Comparison of ENCODE assay signal across 12 mouse cellular contexts in genomic region chr8:126681948-126682651, GRCm38 (mm10).
DNase-seq lines count a peak whose midpoint lies in the region; ATAC-seq and TF ChIP-seq lines count a peak whose summit lies in the region.
"Had no signal": no experiment of that assay in that cellular context is flagged by ENCODE, and none has a peak within 500 bp of the region (broad histone marks: within the 10 kb centered on the region; RNA-seq: fewer than 3 reads in every experiment).

No protein-coding gene starts in this region.

- H3K9me3 ChIP-seq in midbrain, embryonic 12.5 days, result no peaks in the 10 kb centered on the region
- H3K9me3 ChIP-seq in midbrain, embryonic 11.5 days (ENCODE audit: control insufficient read depth, low read length), result no peaks in the 10 kb centered on the region
- H3K9me3 ChIP-seq in heart, postnatal 0 days (replicated peaks; ENCODE audit: control insufficient read depth, low read length), result no peaks in the 10 kb centered on the region
- H3K9me3 ChIP-seq in midbrain, postnatal 0 days (ENCODE audit: low read length), result no peaks in the 10 kb centered on the region
- H3K9me3 ChIP-seq: neural tube, embryonic 13.5 days had no signal

- intact Hi-C loops in heart, postnatal 36 days (cut with DNase I), result loop anchor here (5.0 kb wide), 1 partner anchor 40 kb away; no protein-coding TSS in a partner anchor
- intact Hi-C loops in left cerebral cortex, adult 2 months (cut with DNase I), result no loop called here

- 24% methylated on average over 6 of the region's 6 CpGs for WGBS in midbrain, embryonic 12.5 days
- 20% methylated on average over 6 of the region's 6 CpGs for WGBS in midbrain, embryonic 11.5 days
- 51% methylated on average over 6 of the region's 6 CpGs for WGBS in heart, postnatal 0 days
- 27% methylated on average over 6 of the region's 6 CpGs for WGBS in midbrain, postnatal 0 days

- no peaks in the 10 kb centered on the region for H3K36me3 ChIP-seq in midbrain, embryonic 12.5 days
- no peaks in the 10 kb centered on the region for H3K36me3 ChIP-seq in midbrain, embryonic 11.5 days (ENCODE audit: control insufficient read depth, insufficient read depth, low read length)
- no peaks in the 10 kb centered on the region for H3K36me3 ChIP-seq in heart, postnatal 0 days (replicated peaks; ENCODE audit: control insufficient read depth, insufficient read depth, low read length)
- no peaks in the 10 kb centered on the region for H3K36me3 ChIP-seq in midbrain, postnatal 0 days (ENCODE audit: insufficient read depth, low read length)
- H3K36me3 ChIP-seq: neural tube, embryonic 13.5 days had no signal

- TF ChIP-seq EP300 in heart, postnatal 0 days (IDR thresholded peaks at IDR 0.05; ENCODE audit: low read depth), result no peak

- H3K27me3 ChIP-seq in midbrain, embryonic 12.5 days, result no peaks in the 10 kb centered on the region
- H3K27me3 ChIP-seq in midbrain, embryonic 11.5 days (ENCODE audit: control insufficient read depth, insufficient read depth, low read length), result no peaks in the 10 kb centered on the region
- no peaks in the 10 kb centered on the region for H3K27me3 ChIP-seq in heart, postnatal 0 days (ENCODE audit: control insufficient read depth, insufficient read depth, low read length)
- no peaks in the 10 kb centered on the region for H3K27me3 ChIP-seq in midbrain, postnatal 0 days (ENCODE audit: insufficient read depth, low read length)
- H3K27me3 ChIP-seq: neural tube, embryonic 13.5 days had no signal

- no peak overlapping the region for H3K9ac ChIP-seq in midbrain, embryonic 12.5 days (replicated peaks)
- no peak overlapping the region for H3K9ac ChIP-seq in midbrain, embryonic 11.5 days (ENCODE audit: low read length)
- no peak overlapping the region for H3K9ac ChIP-seq in heart, postnatal 0 days (replicated peaks; ENCODE audit: low read depth, low read length)
- H3K9ac ChIP-seq in midbrain, postnatal 0 days (replicated peaks; ENCODE audit: low read length, poor library complexity, severe bottlenecking), result no peak overlapping the region
- H3K9ac ChIP-seq: neural tube, embryonic 13.5 days had no signal

- TF ChIP-seq CTCF in heart, postnatal 0 days (IDR thresholded peaks at IDR 0.05; ENCODE audit: low read depth), result no peak
- TF ChIP-seq CTCF in midbrain, postnatal 0 days (IDR thresholded peaks at IDR 0.05), result no peak
- no peak for TF ChIP-seq CTCF in left cerebral cortex, adult 2 months (IDR thresholded peaks at IDR 0.05)

- peaks cover 16% of the 10 kb centered on the region for H3K4me1 ChIP-seq in midbrain, embryonic 12.5 days
- peaks cover 6% of the 10 kb centered on the region for H3K4me1 ChIP-seq in midbrain, embryonic 11.5 days (ENCODE audit: control insufficient read depth, insufficient read depth, low read length)
- 0 out of 2 replicates have a peak, but pooled peaks cover 7% of the 10 kb centered on the region for H3K4me1 ChIP-seq in heart, postnatal 0 days (ENCODE audit: control insufficient read depth, insufficient read depth)
- peaks cover 11% of the 10 kb centered on the region; the same call in 1 of the 2 replicates for H3K4me1 ChIP-seq in midbrain, postnatal 0 days (ENCODE audit: insufficient read depth, low read length)

- no peak overlapping the region for H3K4me3 ChIP-seq in midbrain, embryonic 12.5 days
- H3K4me3 ChIP-seq in midbrain, embryonic 11.5 days (ENCODE audit: low read depth, low read length), result no peak overlapping the region
- no peak overlapping the region for H3K4me3 ChIP-seq in heart, postnatal 0 days (ENCODE audit: low read depth, low read length)
- H3K4me3 ChIP-seq in midbrain, postnatal 0 days (ENCODE audit: low read depth, low read length), result no peak overlapping the region
- H3K4me3 ChIP-seq in left cerebral cortex, adult 2 months, result no peak overlapping the region
- H3K4me3 ChIP-seq: erythroblast, embryonic 14.5 days; neural tube, embryonic 13.5 days had no signal

- ATAC-seq in midbrain, embryonic 12.5 days (ENCODE audit: low FRiP score, low read depth), result no peak
- ATAC-seq in midbrain, embryonic 11.5 days (ENCODE audit: low FRiP score), result no peak
- no peak for ATAC-seq in heart, postnatal 0 days (ENCODE audit: insufficient read depth, low read depth)
- no peak for ATAC-seq in midbrain, postnatal 0 days (ENCODE audit: low FRiP score)

- H3K27ac ChIP-seq in midbrain, embryonic 12.5 days (replicated peaks), result 0 out of 2 replicates have a peak overlapping the region, but pooled peaks have one; percentile 5
- H3K27ac ChIP-seq in midbrain, embryonic 11.5 days (ENCODE audit: low read depth, low read length), result no peak overlapping the region
- peak overlapping the region; percentile 44 for H3K27ac ChIP-seq in heart, postnatal 0 days (ENCODE audit: low read depth)
- H3K27ac ChIP-seq in midbrain, postnatal 0 days (ENCODE audit: low read depth, low read length), result 0 out of 2 replicates have a peak overlapping the region, but pooled peaks have one; percentile 21
- H3K27ac ChIP-seq in left cerebral cortex, adult 2 months, result no peak overlapping the region
- H3K27ac ChIP-seq: macrophage; neural tube, embryonic 13.5 days had no signal

- DNase-seq in heart, adult 8-10 months (ENCODE audit: low spot score), result peak; percentile 52
- no peak for DNase-seq in heart, postnatal 36 days
- DNase-seq in midbrain, embryonic 11.5 days (ENCODE audit: low spot score, missing footprints), result no peak
- peak; percentile 58 for DNase-seq in heart, postnatal 0 days (ENCODE audit: low spot score)
- no peak for DNase-seq in midbrain, postnatal 0 days (ENCODE audit: low spot score)
- DNase-seq in gastrocnemius, postnatal 10 days, result no peak
- DNase-seq in left cerebral cortex, adult 2 months (ENCODE audit: extremely low spot score in 1 of 2, low spot score in 2 of 2), result no peak
- DNase-seq: adrenal gland, postnatal 14 days had no signal

- no peak overlapping the region for H3K4me2 ChIP-seq in midbrain, embryonic 12.5 days (replicated peaks)
- H3K4me2 ChIP-seq in midbrain, embryonic 11.5 days, result no peak overlapping the region
- no peak overlapping the region for H3K4me2 ChIP-seq in heart, postnatal 0 days (ENCODE audit: low read depth, low read length)
- no peak overlapping the region for H3K4me2 ChIP-seq in midbrain, postnatal 0 days (ENCODE audit: low read depth, low read length, poor library complexity, severe bottlenecking)
- H3K4me2 ChIP-seq: neural tube, embryonic 13.5 days had no signal

Comparison
In these comparisons a context has a peak if more than half of its experiments do, and no peak if none do; other contexts are left out.
1. DNase-seq: peak in heart, adult 8-10 months (single experiment) and heart, postnatal 0 days (single experiment); none in heart, postnatal 36 days (0 of 2), midbrain, embryonic 11.5 days (single experiment), midbrain, postnatal 0 days (single experiment), gastrocnemius, postnatal 10 days (single experiment) and left cerebral cortex, adult 2 months (0 of 2).
2. H3K27ac ChIP-seq: peak in midbrain, embryonic 12.5 days (single experiment), heart, postnatal 0 days (single experiment) and midbrain, postnatal 0 days (single experiment); none in midbrain, embryonic 11.5 days (single experiment) and left cerebral cortex, adult 2 months (single experiment).